Mouse (Mus musculus) lung, embryonic 16.5 days (tissue): ENCODE measurements around the gene Nudc. TPM values are rescaled to one million over a fixed set of nuclear protein-coding genes. Genes with fewer than 3 reads are reported as not detected.

Experiments used
- ATAC-seq: fragments of 200-750 bp; cut with Nextera tagmentation; 2 replicates; pipeline ENCODE4 v1.8.0; 2017; ENCODE audit warnings: low read depth, mild to moderate bottlenecking, moderate library complexity
- H3K27ac ChIP-seq: fragments of 300-500 bp; sonication (generic); 2 replicates; pipeline ENCODE4 v1.5.1; 2014; ENCODE audit warnings: mild to moderate bottlenecking, control low read depth, low read length
- H3K27me3 ChIP-seq: fragments of 300-500 bp; sonication (generic); 2 replicates; pipeline ENCODE4 v1.6.1; 2014; ENCODE audit warnings: low read depth, low read length, mixed read lengths; ENCODE audit not compliant: control insufficient read depth, insufficient read depth
- H3K36me3 ChIP-seq: fragments of 300-500 bp; sonication (generic); 2 replicates; pipeline ENCODE4 v1.6.1; 2014; ENCODE audit warnings: low read length; ENCODE audit not compliant: control insufficient read depth, insufficient read depth
- H3K4me1 ChIP-seq: fragments of 300-500 bp; sonication (generic); replicated peaks from 2 replicates; pipeline ENCODE4 v1.6.1; 2014; ENCODE audit warnings: low read length, mixed read lengths; ENCODE audit not compliant: control insufficient read depth, insufficient read depth
- H3K4me2 ChIP-seq: fragments of 300-500 bp; sonication (generic); 2 replicates; pipeline ENCODE4 v1.6.1; 2014; ENCODE audit warnings: low read depth, low read length, control low read depth
- H3K4me3 ChIP-seq: fragments of 300-500 bp; sonication (generic); 2 replicates; pipeline ENCODE4 v1.5.1; 2014; ENCODE audit warnings: mild to moderate bottlenecking, low read length, control low read depth
- H3K9ac ChIP-seq: fragments of 300-500 bp; sonication (generic); 2 replicates; pipeline ENCODE4 v1.6.1; 2014; ENCODE audit warnings: low read length, control low read depth
- H3K9me3 ChIP-seq: fragments of 300-500 bp; sonication (generic); 2 replicates; pipeline ENCODE4 v1.6.1; 2016; ENCODE audit warnings: low read length; ENCODE audit not compliant: control insufficient read depth
- WGBS: fragments of 180-500 bp; shearing (Covaris S2); extraction: QIAGEN DNeasy Blood & Tissue Kit; methylation state at CpG from one replicate; pipeline ENCODE4 v1.1.7; 2014; 5-methylcytosine and 5-hydroxymethylcytosine counted together
- polyA plus RNA-seq: library from polyadenylated mRNA; unstranded; fragments of >200 nt; fragmentation: Nextera tagmentation; extraction: Ambion mirVana; gene quantifications from 2 replicates; pipeline ENCODE4 v1.2.1, GENCODE M21; 2015

Gene Nudc
- polyA plus RNA-seq, 1 experiment from 2014 or later = 267 TPM

GRCm38 (mm10) chr4:133570066-133570466 is 24.3 kb upstream of the Nudc start:
- Histone ChIP-seq H3K36me3 (no peaks in the 10 kb centered on the region), H3K27me3 (no peaks in the 10 kb centered on the region), H3K9me3 (no peaks in the 10 kb centered on the region), H3K9ac (no peak overlapping the region), H3K4me1 (no peaks in the 10 kb centered on the region; the same call in 1 of the 2 replicates), H3K4me2 (no peak overlapping the region; the same call in 1 of the 2 replicates), H3K27ac (no peak overlapping the region), H3K4me3 (no peak overlapping the region)
- 46% methylated on average over 10 of the region's 10 CpGs for WGBS
- no peak for ATAC-seq

GRCm38 (mm10) chr4:133569291-133570065 is 23.7 kb upstream of the Nudc start:
- Histone ChIP-seq H3K27ac (no peak overlapping the region), H3K4me2 (no peak overlapping the region; the same call in 1 of the 2 replicates), H3K4me1 (no peaks in the 10 kb centered on the region), H3K9me3 (0 out of 2 replicates have a peak, but pooled peaks cover under 1% of the 10 kb centered on the region), H3K27me3 (no peaks in the 10 kb centered on the region), H3K4me3 (no peak overlapping the region), H3K9ac (no peak overlapping the region), H3K36me3 (no peaks in the 10 kb centered on the region)
- 78% methylated on average over 10 of the region's 10 CpGs for WGBS
- ATAC-seq = no peak

- H3K9ac ChIP-seq = no peak overlapping the region
- no peak overlapping the region for H3K4me2 ChIP-seq
- 20% methylated on average over 8 of the region's 8 CpGs for WGBS
- no peak for ATAC-seq
- H3K4me1 ChIP-seq = no peaks in the 10 kb centered on the region
- H3K36me3 ChIP-seq = no peaks in the 10 kb centered on the region
- H3K9me3 ChIP-seq = 0 out of 2 replicates have a peak, but pooled peaks cover 2% of the 10 kb centered on the region
- H3K4me3 ChIP-seq = no peak overlapping the region
- no peaks in the 10 kb centered on the region for H3K27me3 ChIP-seq
- no peak overlapping the region for H3K27ac ChIP-seq
These were observed 21.5 kb upstream of the Nudc start for GRCm38 (mm10) chr4:133567251-133567650.

- Histone ChIP-seq H3K27me3 (no peaks in the 10 kb centered on the region), H3K9me3 (0 out of 2 replicates have a peak, but pooled peaks cover 2% of the 10 kb centered on the region), H3K27ac (no peak overlapping the region), H3K36me3 (no peaks in the 10 kb centered on the region), H3K4me2 (no peak overlapping the region), H3K4me3 (no peak overlapping the region), H3K4me1 (no peaks in the 10 kb centered on the region), H3K9ac (no peak overlapping the region)
- ATAC-seq = no peak
- WGBS = 57% methylated on average over 11 of the region's 11 CpGs
These were observed 17.4 kb upstream of the Nudc start for GRCm38 (mm10) chr4:133563123-133563571.

- Histone ChIP-seq H3K4me1 (no peaks in the 10 kb centered on the region), H3K27ac (no peak overlapping the region), H3K9ac (no peak overlapping the region), H3K36me3 (no peaks in the 10 kb centered on the region), H3K4me3 (no peak overlapping the region), H3K27me3 (no peaks in the 10 kb centered on the region; the same call in 1 of the 2 replicates), H3K9me3 (0 out of 2 replicates have a peak, but pooled peaks cover 2% of the 10 kb centered on the region), H3K4me2 (no peak overlapping the region)
- WGBS = 56% methylated on average over 4 of the region's 4 CpGs
- ATAC-seq = no peak
These were observed 15.8 kb upstream of the Nudc start for GRCm38 (mm10) chr4:133561622-133562021.

GRCm38 (mm10) chr4:133559846-133560245 is 14.1 kb upstream of the Nudc start:
- Histone ChIP-seq H3K27ac (no peak overlapping the region), H3K9me3 (0 out of 2 replicates have a peak, but pooled peaks cover 2% of the 10 kb centered on the region)
- WGBS = 67% methylated on average over 4 of the region's 4 CpGs

GRCm38 (mm10) chr4:133557041-133557717 is 11.4 kb upstream of the Nudc start:
- Histone ChIP-seq H3K27me3 (no peaks in the 10 kb centered on the region; the same call in 1 of the 2 replicates), H3K4me3 (no peak overlapping the region), H3K27ac (no peak overlapping the region), H3K4me2 (no peak overlapping the region), H3K4me1 (no peaks in the 10 kb centered on the region), H3K9me3 (no peaks in the 10 kb centered on the region), H3K36me3 (no peaks in the 10 kb centered on the region), H3K9ac (no peak overlapping the region)
- WGBS = 20% methylated on average over 10 of the region's 10 CpGs
- no peak for ATAC-seq

More at GRCm38 (mm10) chr4:133559846-133560245, 14.1 kb upstream of the Nudc start:
- no peaks in the 10 kb centered on the region for H3K36me3 ChIP-seq
- H3K27me3 ChIP-seq = no peaks in the 10 kb centered on the region; the same call in 1 of the 2 replicates
- H3K4me2 ChIP-seq = no peak overlapping the region
- no peaks in the 10 kb centered on the region for H3K4me1 ChIP-seq
- no peak overlapping the region for H3K9ac ChIP-seq
- ATAC-seq = no peak
- H3K4me3 ChIP-seq = no peak overlapping the region

GRCm38 (mm10) chr4:133553448-133554330 is 7.9 kb upstream of the Nudc start:
- H3K9me3 ChIP-seq = no peaks in the 10 kb centered on the region
- H3K4me3 ChIP-seq = no peak overlapping the region
- no peaks in the 10 kb centered on the region for H3K36me3 ChIP-seq
- H3K9ac ChIP-seq = no peak overlapping the region
- H3K4me2 ChIP-seq = no peak overlapping the region
- H3K27me3 ChIP-seq = no peaks in the 10 kb centered on the region; the same call in 1 of the 2 replicates
- no peak for ATAC-seq
- no peaks in the 10 kb centered on the region for H3K4me1 ChIP-seq
- no peak overlapping the region for H3K27ac ChIP-seq
- 63% methylated on average over 19 of the region's 19 CpGs for WGBS
